Mouse (Mus musculus) small intestine, adult 2 months (tissue): ENCODE data around the gene Gm5767.

Experiments
- CTCF ChIP-seq: fragments of 200-500 bp; IDR thresholded peaks from 2 replicates; pipeline ENCODE4 v1.5.1; 2012; ENCODE audit warnings: low read depth, mild to moderate bottlenecking, control low read depth, inconsistent platforms, low read length, moderate library complexity, mixed read lengths; ENCODE audit not compliant: insufficient replicate concordance, insufficient read length; ENCODE audit errors: extremely low read depth
- POLR2A ChIP-seq: fragments of 200-500 bp; IDR thresholded peaks from 2 replicates; pipeline ENCODE4 v1.6.1; 2012; ENCODE audit warnings: low read depth, mild to moderate bottlenecking, control low read depth, inconsistent platforms, low read length, moderate library complexity

DNA sequence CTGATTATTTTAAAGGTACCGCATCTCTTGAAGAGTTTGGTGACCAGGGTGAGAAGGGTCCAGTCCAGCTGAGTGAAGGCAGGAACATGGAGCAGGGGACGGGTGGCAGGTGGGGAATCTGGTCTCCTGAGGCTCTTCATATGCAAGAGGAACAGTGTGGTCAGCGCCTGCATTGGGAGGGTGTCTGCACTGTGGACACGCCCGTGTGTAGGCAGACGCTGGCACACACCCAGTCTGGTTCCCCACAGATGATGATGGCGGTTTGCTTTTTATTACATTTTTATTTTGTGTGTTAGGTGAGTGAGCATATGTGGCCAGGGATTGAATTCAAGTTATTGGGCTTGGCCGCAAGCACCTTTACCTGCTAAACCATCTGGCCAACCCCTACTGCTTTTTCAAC, 5.0 kb upstream of the Gm5767 start:
- no peak for TF ChIP-seq CTCF
- TF ChIP-seq POLR2A, result no peak
